Mouse (Mus musculus) central nervous system, embryonic 14 days (tissue): ENCODE measurements around the gene Ddrgk1. TPM values are rescaled to one million over a fixed set of nuclear protein-coding genes. Genes with fewer than 3 reads are reported as not detected.

Experiments
- polyA plus RNA-seq: library from polyadenylated mRNA; depleted of rRNA; stranded (reverse); fragments of >200 nt; gene quantifications from 2 replicates; pipeline ENCODE4 v1.2.3, GENCODE M21; 2012; rRNA removed

Gene Ddrgk1
- 59.0 and 60.2 TPM in 2 replicates for polyA plus RNA-seq

DNA sequence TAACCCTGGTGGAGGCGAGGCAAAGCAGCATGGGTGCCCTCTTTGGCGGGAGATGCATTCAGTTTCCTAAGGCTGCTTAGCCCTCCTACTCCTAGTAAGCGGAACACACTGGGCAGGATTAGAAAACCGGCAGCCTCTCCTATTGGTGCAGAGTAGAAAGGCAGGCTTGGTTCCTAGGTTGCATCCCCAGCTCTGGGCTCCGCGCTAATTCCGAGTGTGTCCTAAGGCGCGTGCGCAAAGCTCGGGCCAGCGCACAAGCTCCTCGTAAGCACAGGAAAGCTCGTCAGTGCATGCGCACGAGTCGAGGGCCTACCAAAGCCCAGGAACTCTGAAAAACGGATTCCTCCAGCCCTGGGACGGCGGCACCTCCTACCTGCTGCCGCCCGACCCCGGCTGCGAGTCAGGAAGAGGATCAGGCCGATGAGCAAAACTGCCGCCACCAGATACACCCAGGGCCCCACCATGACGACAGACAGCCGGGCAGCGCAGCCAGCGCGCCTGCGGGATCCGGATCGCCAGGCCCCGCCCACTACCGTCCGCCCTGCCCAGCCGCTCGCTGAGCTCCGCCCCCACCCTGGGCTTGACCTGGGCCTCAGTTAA is at the start of gene Ddrgk1:
Ddrgk1 (minus strand) TSS at position 558 of the 600 bp plus-strand sequence.

DNA sequence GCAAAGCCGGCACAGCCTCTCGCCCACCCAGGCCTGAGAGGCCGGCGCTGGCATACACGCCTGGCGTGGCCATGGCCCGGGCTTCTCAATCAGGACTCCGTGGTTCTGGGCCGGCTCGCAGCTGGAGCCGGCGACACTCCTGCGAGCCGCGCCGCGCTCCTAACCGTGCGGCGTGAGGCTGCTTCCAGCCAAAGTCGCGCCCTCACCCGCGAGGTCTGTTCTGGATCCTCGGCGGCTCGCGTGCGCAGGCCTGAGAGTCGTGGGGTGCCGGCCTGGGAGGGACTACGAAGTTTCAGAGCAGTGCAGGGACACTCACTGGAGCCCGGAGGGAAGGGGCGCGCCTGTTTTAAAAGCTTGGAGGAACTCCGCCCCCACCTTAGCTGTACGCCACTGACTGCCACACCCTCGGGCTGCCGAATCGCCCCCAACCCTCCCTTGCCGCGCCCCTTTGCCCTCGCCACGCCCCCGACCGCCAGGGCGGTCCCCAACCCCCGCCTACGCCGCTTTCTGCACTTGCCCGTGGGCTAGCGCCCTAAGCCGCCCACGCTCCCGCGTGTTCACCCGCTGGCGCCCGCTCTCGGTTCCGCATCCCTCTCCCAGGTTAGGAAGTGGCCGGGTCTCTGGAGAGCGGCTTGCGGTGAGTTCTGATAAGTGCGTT is 32.8 kb upstream of the Ddrgk1 start, which contains the start of gene Slc4a11:
Slc4a11 (minus strand) TSS at position 367 of the 658 bp plus-strand sequence.

DNA sequence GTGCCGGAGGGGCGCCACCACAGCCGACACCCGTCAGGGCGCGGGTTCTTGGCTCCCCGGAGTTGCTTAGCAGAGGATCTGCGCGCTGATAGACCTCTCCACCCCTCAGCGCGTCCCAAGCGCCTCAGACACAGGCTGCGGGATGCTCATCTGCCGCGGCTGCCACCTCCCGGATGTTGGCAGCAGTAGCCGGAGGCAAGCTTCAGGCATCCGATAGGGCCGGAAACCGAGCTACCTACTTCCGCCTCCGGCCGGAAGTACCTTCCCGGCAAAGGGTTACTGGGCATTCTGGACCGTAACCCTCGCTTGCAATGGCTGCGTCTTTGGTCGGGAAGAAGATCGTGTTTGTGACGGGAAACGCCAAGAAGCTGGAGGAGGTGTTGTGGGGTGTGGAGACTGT is 3.1 kb upstream of the Ddrgk1 start, which contains the start of gene Itpa:
Itpa (plus strand) TSS at position 52 of the 400 bp plus-strand sequence.

DNA sequence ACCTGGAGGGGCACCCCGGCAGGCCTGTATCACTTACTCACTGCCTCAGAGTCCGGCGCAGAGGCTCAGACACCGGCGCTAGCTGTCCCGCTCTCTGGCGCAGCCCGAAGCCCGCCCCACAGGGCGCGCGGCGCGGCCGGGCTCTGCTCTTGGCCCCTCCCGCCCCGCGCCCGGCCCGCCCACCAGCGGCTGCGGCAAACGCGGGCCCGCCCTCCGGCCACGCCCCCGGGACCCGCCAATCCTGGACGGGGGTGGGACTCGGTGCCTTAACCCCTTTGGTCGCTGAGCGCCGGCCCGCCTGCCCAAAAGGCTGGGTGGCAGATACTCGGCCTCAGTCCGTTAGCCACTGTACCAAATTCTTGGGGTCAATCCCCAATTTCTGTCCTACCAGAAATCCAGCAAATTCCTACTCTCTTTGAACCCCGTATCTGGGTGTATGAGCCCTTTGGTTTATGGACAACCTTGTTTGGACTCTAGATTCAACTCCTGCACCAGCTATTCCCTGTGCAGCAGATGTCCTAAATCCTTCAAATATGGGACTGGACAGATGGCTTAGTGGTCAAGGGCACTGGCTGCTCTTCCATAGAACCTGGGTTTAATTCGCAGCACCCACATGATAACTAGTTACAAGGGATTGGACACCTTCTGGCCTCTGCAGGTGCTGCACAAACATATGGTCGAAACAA is 21.6 kb downstream of the Ddrgk1 start, which contains the start of gene Lzts3:
Lzts3 (minus strand) TSS at position 120 of the 686 bp plus-strand sequence.

DNA sequence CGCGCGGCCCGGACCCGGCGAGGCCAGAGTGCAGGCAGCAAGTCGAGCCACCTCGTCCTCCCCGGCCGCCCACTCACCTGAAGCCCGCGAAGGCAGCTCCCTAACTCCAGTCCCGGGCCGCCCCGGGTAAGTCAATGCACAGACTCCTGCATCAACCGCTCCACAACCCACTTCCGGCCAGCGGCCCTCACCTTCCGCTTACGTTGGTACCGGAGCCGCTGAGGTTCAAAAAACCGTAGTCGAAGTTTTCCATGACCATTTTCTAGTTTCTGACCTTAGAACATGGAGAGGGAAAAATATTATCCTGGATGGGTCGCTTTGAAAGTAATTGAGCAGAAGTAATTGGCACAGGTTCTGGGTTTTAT is 34.6 kb downstream of the Ddrgk1 start, which contains the start of the genes Fastkd5 and Ubox5:
Fastkd5 (minus strand) TSS at position 189 of the 365 bp plus-strand sequence.
Ubox5 (minus strand) TSS at position 200 of the 365 bp plus-strand sequence.

Other genes starting within 250 kb of the Ddrgk1 start
- 160 and 172 TPM in 2 replicates for gene Vps16, start 240.3 kb downstream of the Ddrgk1 start, polyA plus RNA-seq
- gene Pced1a, start 240.0 kb downstream of the Ddrgk1 start, polyA plus RNA-seq = 35.8 and 39.7 TPM in 2 replicates
- 120 and 125 TPM in 2 replicates for gene Ptpra, start 214.4 kb downstream of the Ddrgk1 start, polyA plus RNA-seq
- 74.1 and 74.6 TPM in 2 replicates for gene Mrps26, start 100.9 kb downstream of the Ddrgk1 start, polyA plus RNA-seq
- 0.45 TPM in 1 of 2 replicates, not detected in the other for gene Oxt, start 88.5 kb downstream of the Ddrgk1 start, polyA plus RNA-seq
- gene Avp, start 82.1 kb downstream of the Ddrgk1 start, polyA plus RNA-seq = 1.7 and 2.7 TPM in 2 replicates
- gene Fastkd5, start 34.6 kb downstream of the Ddrgk1 start, polyA plus RNA-seq = 5.3 and 6.4 TPM in 2 replicates
- gene Ubox5, start 34.6 kb downstream of the Ddrgk1 start, polyA plus RNA-seq = 9.8 and 9.9 TPM in 2 replicates
- 27.5 and 29.7 TPM in 2 replicates for gene Lzts3, start 21.9 kb downstream of the Ddrgk1 start, polyA plus RNA-seq
- gene Itpa, start 3.0 kb upstream of the Ddrgk1 start, polyA plus RNA-seq = 94.1 and 106 TPM in 2 replicates
- gene Slc4a11, start 32.9 kb upstream of the Ddrgk1 start, polyA plus RNA-seq = 2.5 and 2.6 TPM in 2 replicates
- gene 4930402H24Rik, start 241.7 kb upstream of the Ddrgk1 start, polyA plus RNA-seq = 67.6 and 71.0 TPM in 2 replicates
- 25.7 and 26.7 TPM in 2 replicates for gene Atrn, start 241.8 kb upstream of the Ddrgk1 start, polyA plus RNA-seq